Mouse (Mus musculus): ENCODE data around the gene Npsr1. TPM values are rescaled to one million over a fixed set of nuclear protein-coding genes. Genes with fewer than 3 reads are reported as not detected.

Npsr1 gene
- polyA plus RNA-seq, 1 experiment from 2014 or later: not detected

DNA sequence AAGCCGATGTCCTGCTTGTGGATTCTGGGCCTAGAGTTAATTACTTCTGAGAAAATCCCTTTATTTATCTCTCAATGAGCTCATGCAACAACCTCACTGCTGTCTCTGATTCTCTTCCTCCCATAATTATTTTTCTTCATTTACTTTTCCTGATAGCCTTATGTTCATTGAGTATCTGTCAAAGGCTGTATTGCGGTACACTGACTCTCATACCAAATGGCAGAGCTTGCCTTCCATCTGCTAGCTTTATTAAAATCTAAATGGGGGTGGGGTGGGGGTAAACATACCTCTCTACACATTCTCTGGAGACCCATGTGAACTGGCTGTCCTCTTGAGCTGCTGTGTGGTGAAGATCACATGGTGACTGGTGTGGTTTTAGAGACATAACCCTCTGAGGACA is 80.9 kb downstream of the Npsr1 start:
- no peak overlapping the region for H3K4me3 ChIP-seq (ENCODE audit: low read depth, low read length)
- H3K4me1 ChIP-seq (ENCODE audit: insufficient read depth): no peaks in the 10 kb centered on the region
- 78% methylated on average over 2 of the region's 2 CpGs for WGBS
- no peak for TF ChIP-seq CTCF (IDR thresholded peaks at IDR 0.05; ENCODE audit: low read depth)
- DNase-seq (no peak), ATAC-seq (ENCODE audit: insufficient read depth) (no peak)
- H3K27ac ChIP-seq (ENCODE audit: low read depth): no peak overlapping the region
- no peak overlapping the region for H3K9ac ChIP-seq
- no peak overlapping the region for H3K4me2 ChIP-seq
- H3K9me3 ChIP-seq (ENCODE audit: low read depth, low read length): no peaks in the 10 kb centered on the region
- no peaks in the 10 kb centered on the region for H3K36me3 ChIP-seq (ENCODE audit: insufficient read depth)
- H3K27me3 ChIP-seq (ENCODE audit: insufficient read depth, low read length): no peaks in the 10 kb centered on the region

DNA sequence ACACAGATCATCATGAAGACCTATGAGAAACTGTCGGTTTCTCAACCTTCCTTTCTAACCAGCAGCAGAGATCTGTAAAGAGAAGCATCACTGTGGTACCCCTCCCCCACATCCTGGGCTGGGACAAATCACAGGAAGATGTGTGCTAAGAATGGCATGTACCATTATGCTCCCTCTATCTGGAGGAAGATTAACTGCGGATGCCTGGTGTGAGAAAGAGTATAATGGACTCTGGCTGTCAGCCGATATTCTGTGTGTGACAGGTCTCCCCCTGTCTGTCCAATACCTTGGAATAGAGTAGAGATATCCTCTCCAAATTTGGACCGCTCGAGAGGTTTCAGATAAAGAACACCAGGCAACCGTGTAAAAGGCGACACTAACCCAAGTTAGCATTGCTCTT is 83.1 kb downstream of the Npsr1 start:
- no peaks in the 10 kb centered on the region for H3K36me3 ChIP-seq (ENCODE audit: insufficient read depth)
- no peak overlapping the region for H3K9ac ChIP-seq
- no peak overlapping the region for H3K4me3 ChIP-seq (ENCODE audit: low read depth, low read length)
- no peaks in the 10 kb centered on the region for H3K27me3 ChIP-seq (ENCODE audit: insufficient read depth, low read length)
- no peaks in the 10 kb centered on the region for H3K9me3 ChIP-seq (ENCODE audit: low read depth, low read length)
- WGBS: 69% methylated on average over 7 of the region's 7 CpGs
- H3K27ac ChIP-seq (ENCODE audit: low read depth): no peak overlapping the region
- DNase-seq (no peak), ATAC-seq (ENCODE audit: insufficient read depth) (no peak)
- H3K4me1 ChIP-seq (ENCODE audit: insufficient read depth): no peaks in the 10 kb centered on the region
- H3K4me2 ChIP-seq: no peak overlapping the region
- 0 out of 2 replicates have a peak, but pooled peaks have one; percentile 5 for TF ChIP-seq CTCF (IDR thresholded peaks at IDR 0.05; ENCODE audit: low read depth)

DNA sequence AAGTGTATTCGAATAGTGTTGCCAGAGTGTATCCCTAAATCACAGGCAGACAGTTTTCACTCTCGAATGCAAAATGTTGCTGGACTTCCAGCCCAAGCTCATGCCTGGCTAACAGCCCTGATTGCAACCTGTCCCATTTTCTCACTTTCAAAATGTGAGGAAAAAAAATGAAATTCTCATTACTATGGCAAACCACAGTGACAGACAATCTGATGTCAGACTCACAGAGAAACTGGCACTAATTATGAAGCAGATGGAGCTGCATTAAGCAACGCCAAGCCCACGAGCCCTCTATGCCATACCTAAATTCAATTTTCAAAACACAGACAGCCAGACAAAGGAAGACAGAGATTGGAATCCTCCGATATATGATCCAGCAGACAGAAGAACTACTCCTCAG is 88.5 kb downstream of the Npsr1 start:
- TF ChIP-seq CTCF (IDR thresholded peaks at IDR 0.05; ENCODE audit: low read depth): no peak
- Histone ChIP-seq H3K4me1 (ENCODE audit: insufficient read depth) (no peaks in the 10 kb centered on the region), H3K27ac (ENCODE audit: low read depth) (no peak overlapping the region), H3K4me2 (no peak overlapping the region), H3K36me3 (ENCODE audit: insufficient read depth) (no peaks in the 10 kb centered on the region), H3K4me3 (ENCODE audit: low read depth, low read length) (no peak overlapping the region), H3K9ac (no peak overlapping the region), H3K9me3 (ENCODE audit: low read depth, low read length) (no peaks in the 10 kb centered on the region), H3K27me3 (ENCODE audit: insufficient read depth, low read length) (no peaks in the 10 kb centered on the region)
- DNase-seq (no peak), ATAC-seq (ENCODE audit: insufficient read depth) (no peak)
- WGBS: 80% methylated on average over 5 of the region's 5 CpGs

DNA sequence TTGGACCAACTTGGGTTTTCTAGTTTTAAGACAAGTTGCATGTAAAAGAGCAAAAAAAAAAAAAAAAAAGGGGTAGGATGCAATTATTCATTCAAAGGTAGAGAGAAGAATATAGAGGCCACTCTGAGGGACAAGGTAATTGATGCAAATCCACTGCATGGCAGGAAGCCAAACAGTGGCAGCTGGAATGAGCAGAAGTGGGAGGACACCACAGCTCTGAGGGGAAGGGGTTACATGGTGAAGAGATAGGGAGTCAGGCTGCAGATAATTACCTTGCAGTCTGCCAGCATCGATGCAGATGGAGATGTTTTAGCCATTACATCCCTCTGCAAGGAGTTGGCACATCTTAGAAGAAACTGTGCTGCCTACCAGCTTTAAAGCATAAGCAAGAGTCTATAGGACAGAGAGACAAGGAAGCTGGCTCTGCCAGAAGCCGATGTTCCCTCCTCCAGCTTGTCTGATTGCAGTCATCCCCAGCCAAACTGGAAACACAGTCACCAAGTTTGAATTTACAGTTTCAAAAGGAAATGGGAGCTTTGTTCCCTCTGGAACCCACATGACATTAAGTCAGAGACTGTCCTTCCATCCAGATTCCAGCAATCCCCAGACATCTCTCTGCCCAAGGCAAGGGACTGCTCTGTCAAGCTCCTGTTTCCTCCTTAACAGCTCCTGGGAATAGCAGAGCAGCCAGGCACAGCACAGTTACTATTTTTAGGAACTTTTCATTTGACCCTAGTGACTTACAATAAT is 91.9 kb downstream of the Npsr1 start:
- H3K9me3 ChIP-seq (ENCODE audit: low read depth, low read length): no peaks in the 10 kb centered on the region
- H3K36me3 ChIP-seq (ENCODE audit: insufficient read depth): no peaks in the 10 kb centered on the region
- H3K4me1 ChIP-seq (ENCODE audit: insufficient read depth): no peaks in the 10 kb centered on the region
- no peak overlapping the region for H3K4me2 ChIP-seq
- H3K27me3 ChIP-seq (ENCODE audit: insufficient read depth, low read length): no peaks in the 10 kb centered on the region
- no peak for TF ChIP-seq CTCF (IDR thresholded peaks at IDR 0.05; ENCODE audit: low read depth)
- 32% methylated on average over 2 of the region's 2 CpGs for WGBS
- no peak overlapping the region for H3K27ac ChIP-seq (ENCODE audit: low read depth)
- H3K4me3 ChIP-seq (ENCODE audit: low read depth, low read length): no peak overlapping the region
- ATAC-seq (ENCODE audit: insufficient read depth) (no peak), DNase-seq (no peak)
- H3K9ac ChIP-seq: no peak overlapping the region

DNA sequence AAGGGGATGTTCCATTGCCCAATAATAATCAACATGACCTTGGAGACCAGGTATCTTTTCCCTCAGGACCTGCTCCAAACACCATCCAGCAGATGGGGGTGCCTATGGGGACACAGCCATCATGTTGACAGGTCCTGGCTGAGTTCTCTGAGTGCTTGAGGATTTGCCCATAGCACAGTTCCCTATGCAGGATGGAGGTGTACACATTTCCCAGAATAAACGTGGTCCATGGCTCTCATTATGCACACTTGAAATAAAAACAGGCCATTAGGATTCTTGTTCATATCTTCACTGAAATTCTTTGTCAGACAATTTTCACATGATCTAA is 92.4 kb downstream of the Npsr1 start:
- WGBS: 61% methylated on average over 1 of the region's 1 CpGs
- H3K4me2 ChIP-seq: no peak overlapping the region
- no peak for TF ChIP-seq CTCF (IDR thresholded peaks at IDR 0.05; ENCODE audit: low read depth)

DNA sequence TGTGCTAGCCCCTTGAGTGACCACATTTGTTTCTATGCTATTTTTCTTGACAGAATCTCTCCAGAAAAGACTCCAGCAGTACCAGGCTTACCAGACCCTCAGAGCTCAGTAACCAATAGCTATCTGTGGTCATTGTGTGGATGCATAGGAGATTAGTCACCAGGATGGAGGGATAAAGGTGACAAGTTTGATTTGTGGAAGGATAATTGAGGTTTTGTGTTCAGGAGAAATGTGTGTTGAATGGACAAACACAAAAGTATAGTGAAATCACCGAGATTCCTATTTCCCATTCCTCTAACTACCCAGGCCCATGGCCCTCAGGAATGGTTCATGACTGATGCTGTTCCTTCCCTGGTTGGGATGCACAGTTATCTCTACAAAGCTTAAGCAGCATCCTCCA is 100.5 kb downstream of the Npsr1 start:
- Histone ChIP-seq H3K4me1 (ENCODE audit: insufficient read depth) (no peaks in the 10 kb centered on the region), H3K27me3 (ENCODE audit: insufficient read depth, low read length) (no peaks in the 10 kb centered on the region), H3K36me3 (ENCODE audit: insufficient read depth) (no peaks in the 10 kb centered on the region), H3K4me3 (ENCODE audit: low read depth, low read length) (no peak overlapping the region), H3K9ac (no peak overlapping the region), H3K4me2 (no peak overlapping the region), H3K9me3 (ENCODE audit: low read depth, low read length) (no peaks in the 10 kb centered on the region), H3K27ac (ENCODE audit: low read depth) (no peak overlapping the region)
- ATAC-seq (ENCODE audit: insufficient read depth): no peak
- no peak for DNase-seq
- WGBS: 74% methylated on average over 1 of the region's 1 CpGs
- TF ChIP-seq CTCF (IDR thresholded peaks at IDR 0.05; ENCODE audit: low read depth): no peak

More for the DNA sequence above, 92.4 kb downstream of the Npsr1 start:
- Histone ChIP-seq H3K9me3 (ENCODE audit: low read depth, low read length) (no peaks in the 10 kb centered on the region), H3K27me3 (ENCODE audit: insufficient read depth, low read length) (no peaks in the 10 kb centered on the region), H3K4me1 (ENCODE audit: insufficient read depth) (no peaks in the 10 kb centered on the region), H3K4me3 (ENCODE audit: low read depth, low read length) (no peak overlapping the region), H3K9ac (no peak overlapping the region), H3K36me3 (ENCODE audit: insufficient read depth) (no peaks in the 10 kb centered on the region), H3K27ac (ENCODE audit: low read depth) (no peak overlapping the region)
- no peak for ATAC-seq (ENCODE audit: insufficient read depth)
- DNase-seq: no peak

DNA sequence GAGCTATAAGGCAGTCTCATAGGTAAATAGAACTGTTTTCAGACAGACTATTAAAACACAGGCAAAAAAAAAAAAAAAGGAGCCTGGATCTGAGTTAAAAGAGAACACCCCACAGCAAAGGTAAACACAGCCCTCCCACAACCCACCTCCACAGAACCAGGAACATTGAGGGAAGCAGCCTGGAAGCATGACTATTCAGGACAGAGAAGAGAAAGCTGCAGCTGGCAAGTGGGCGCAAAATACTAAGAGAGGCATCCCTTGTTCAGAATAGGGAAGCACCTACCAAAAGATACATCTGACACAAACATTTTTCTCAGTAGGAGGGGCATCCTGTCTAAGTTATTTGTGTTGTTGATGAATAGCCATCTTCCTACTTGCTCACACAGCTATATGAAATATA is 113.8 kb downstream of the Npsr1 start:
- DNase-seq (no peak), ATAC-seq (ENCODE audit: insufficient read depth) (no peak)
- Histone ChIP-seq H3K9me3 (ENCODE audit: low read depth, low read length) (no peaks in the 10 kb centered on the region), H3K36me3 (ENCODE audit: insufficient read depth) (no peaks in the 10 kb centered on the region), H3K27ac (ENCODE audit: low read depth) (no peak overlapping the region), H3K4me2 (no peak overlapping the region), H3K4me1 (ENCODE audit: insufficient read depth) (no peaks in the 10 kb centered on the region), H3K27me3 (ENCODE audit: insufficient read depth, low read length) (no peaks in the 10 kb centered on the region), H3K4me3 (ENCODE audit: low read depth, low read length) (no peak overlapping the region), H3K9ac (no peak overlapping the region)
- 93% methylated on average over 1 of the region's 1 CpGs for WGBS
- TF ChIP-seq CTCF (IDR thresholded peaks at IDR 0.05; ENCODE audit: low read depth): no peak
